Mouse (Mus musculus): ENCODE results near the gene Lyzl4.

Gene Lyzl4

GRCm38 (mm10) chr9:121528605-121529357 is 113.1 kb downstream of the Lyzl4 start:
- DNase-seq (ENCODE audit: low read depth, low spot score), result no peak
